Mouse (Mus musculus): Measurements from ENCODE around the gene Tigd3. TPM values are rescaled to one million over a fixed set of nuclear protein-coding genes. Genes with fewer than 3 reads are reported as not detected.

The Tigd3 gene
- polyA plus RNA-seq, 1 experiment from 2014 or later = 2.4 TPM

DNA sequence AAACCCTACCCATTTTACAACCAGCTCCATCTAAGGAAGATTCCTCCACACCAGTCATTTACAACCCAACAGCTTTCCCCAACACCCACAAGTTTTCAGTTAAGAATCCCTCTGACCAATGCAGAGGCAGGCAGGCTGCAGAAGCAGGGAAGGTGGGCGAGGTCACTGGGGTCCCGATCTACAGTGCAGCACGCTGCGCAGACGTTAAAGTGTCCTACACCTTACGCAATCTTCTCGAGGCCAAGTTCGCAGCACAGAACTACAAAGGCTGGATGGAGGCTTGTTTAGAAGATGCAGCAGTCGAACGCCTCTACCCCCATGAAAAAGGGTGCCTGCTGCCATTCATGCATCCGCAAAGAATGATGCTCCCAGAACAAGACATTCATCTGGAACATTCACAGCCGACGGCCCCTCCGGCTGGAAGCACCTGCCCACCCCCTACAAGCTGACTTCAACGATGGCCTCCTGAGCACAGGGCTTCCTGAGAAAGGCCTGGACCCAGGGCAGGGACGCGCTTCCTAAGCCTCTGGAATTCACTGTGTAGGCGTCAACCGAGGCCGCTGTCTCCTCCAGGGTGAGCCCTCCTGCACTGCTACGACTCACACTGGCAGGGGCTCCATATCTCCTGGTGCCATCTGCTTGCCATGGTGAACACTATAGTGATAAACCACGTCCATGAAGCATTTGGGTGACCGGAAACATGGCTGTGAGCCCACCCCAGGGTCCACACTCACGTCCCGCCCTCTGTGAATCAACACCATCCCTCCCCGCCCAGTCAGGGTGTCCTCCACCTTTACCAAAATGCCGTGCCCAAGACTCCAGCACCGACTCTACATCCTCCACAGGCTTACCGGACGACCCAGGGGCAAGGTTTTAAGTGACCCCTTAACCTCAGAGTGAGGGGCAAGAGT, 49.9 kb downstream of the Tigd3 start:
- ATAC-seq (ENCODE audit: insufficient read depth, low FRiP score, low read depth) = no peak
- peak overlapping the region; percentile 38 for H3K9ac ChIP-seq
- 71% methylated on average over 30 of the region's 30 CpGs for WGBS
- H3K27ac ChIP-seq = peak overlapping the region; percentile 99
- H3K4me1 ChIP-seq = peaks cover 54% of the 10 kb centered on the region
- H3K36me3 ChIP-seq = no peaks in the 10 kb centered on the region
- H3K27me3 ChIP-seq (replicated peaks) = no peaks in the 10 kb centered on the region
- peak overlapping the region; percentile 42 for H3K4me3 ChIP-seq (replicated peaks)
- H3K4me2 ChIP-seq = peak overlapping the region; percentile 70
- no peaks in the 10 kb centered on the region for H3K9me3 ChIP-seq

DNA sequence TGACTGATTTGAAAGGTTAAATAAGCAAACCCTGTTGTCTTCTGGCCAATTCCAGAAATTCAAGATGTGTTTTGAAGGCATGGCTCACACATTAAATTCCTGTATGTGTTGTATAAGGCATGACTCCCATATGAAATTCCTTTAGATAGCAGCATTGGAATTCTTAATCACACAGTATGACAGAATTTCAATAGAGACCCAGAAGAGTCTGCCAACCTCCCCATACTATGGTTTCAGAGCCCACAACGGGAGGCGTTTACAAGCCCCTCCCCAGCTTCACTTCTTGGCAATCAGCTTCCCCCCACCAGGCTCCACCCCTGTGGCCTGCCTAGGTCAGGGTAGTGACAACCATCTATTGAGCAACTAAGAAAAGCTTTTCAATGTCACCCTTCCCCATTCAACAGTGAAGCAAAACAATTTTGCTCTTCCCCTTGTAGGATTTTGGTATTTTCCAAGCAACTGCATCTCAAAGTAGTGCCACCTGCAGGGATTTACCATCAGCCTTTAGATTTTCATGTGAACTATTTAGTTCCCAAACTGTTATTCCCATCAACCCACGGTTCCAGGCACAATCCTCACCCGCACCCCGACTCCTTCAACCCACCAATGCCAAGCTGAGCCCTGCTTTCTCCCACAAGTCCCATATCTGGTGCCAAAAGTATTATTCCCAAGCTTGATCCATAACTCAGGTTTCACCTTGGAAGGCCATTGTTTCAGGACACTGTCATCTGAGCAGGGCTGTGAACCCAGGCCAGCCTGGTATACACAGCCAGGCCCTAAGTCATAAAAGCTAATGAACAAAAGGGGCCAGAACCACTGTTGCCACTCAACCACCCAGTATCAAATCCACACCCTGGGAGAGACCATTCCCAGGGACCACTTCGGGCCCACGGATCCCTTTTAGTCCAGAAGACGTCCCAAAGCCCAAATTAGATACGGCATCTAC, 50.9 kb downstream of the Tigd3 start:
- Histone ChIP-seq H3K9ac (no peak overlapping the region), H3K4me2 (peak overlapping the region; percentile 70), H3K9me3 (no peaks in the 10 kb centered on the region), H3K27me3 (replicated peaks) (no peaks in the 10 kb centered on the region), H3K36me3 (no peaks in the 10 kb centered on the region), H3K4me1 (peaks cover 49% of the 10 kb centered on the region), H3K27ac (peak overlapping the region; percentile 99), H3K4me3 (replicated peaks) (peak overlapping the region; percentile 42)
- WGBS = 69% methylated on average over 9 of the region's 9 CpGs
- ATAC-seq (ENCODE audit: insufficient read depth, low FRiP score, low read depth) = no peak

- no peak for ATAC-seq (ENCODE audit: insufficient read depth, low FRiP score, low read depth)
- H3K27ac ChIP-seq = peak overlapping the region; percentile 18; the same call in 1 of the 2 replicates
- no peak overlapping the region for H3K9ac ChIP-seq
- peak overlapping the region; percentile 42 for H3K4me3 ChIP-seq (replicated peaks)
- H3K9me3 ChIP-seq = no peaks in the 10 kb centered on the region
- 67% methylated on average over 5 of the region's 5 CpGs for whole genome bisulfite sequencing
- H3K4me2 ChIP-seq = peak overlapping the region; percentile 70
- H3K27me3 ChIP-seq (replicated peaks) = no peaks in the 10 kb centered on the region
- peaks cover 42% of the 10 kb centered on the region for H3K4me1 ChIP-seq
- no peaks in the 10 kb centered on the region for H3K36me3 ChIP-seq
These were observed 51.8 kb downstream of the Tigd3 start for GRCm38 (mm10) chr19:5841999-5842784.

DNA sequence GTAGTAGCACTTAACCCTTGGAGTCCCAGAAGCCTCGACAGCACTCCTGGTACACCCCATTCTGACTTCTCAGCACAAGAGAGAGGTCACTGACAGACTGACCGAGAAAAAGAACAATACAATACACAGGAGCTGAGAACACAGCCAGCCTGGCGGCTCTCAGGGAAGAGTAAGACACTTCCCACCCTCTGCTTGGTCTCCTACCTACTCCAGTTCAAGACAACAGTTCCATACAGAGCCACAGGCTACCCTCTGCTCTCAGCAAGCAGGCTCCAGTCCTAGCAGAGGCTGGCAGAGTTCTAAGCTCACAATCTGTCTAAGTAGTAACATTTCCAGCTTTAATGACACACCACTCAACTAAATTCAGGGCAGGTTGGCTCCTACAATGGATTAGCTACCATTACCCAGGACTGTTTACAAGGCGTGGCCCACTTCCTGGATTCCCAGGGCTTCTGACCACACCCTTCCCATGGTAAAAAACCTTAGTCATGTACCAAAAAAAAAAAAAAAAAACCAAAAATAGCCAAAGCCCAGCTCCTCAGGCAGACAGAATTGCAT, 52.5 kb downstream of the Tigd3 start:
- peak overlapping the region; percentile 48; the same call in 1 of the 2 replicates for H3K27ac ChIP-seq
- H3K4me3 ChIP-seq (replicated peaks) = peak overlapping the region; percentile 3; the same call in 1 of the 2 replicates
- 0 out of 2 replicates have a peak overlapping the region, but pooled peaks have one; percentile 1 for H3K9ac ChIP-seq
- no peaks in the 10 kb centered on the region for H3K9me3 ChIP-seq
- peak overlapping the region; percentile 33 for H3K4me2 ChIP-seq
- peaks cover 36% of the 10 kb centered on the region for H3K4me1 ChIP-seq
- H3K36me3 ChIP-seq = no peaks in the 10 kb centered on the region
- no peaks in the 10 kb centered on the region for H3K27me3 ChIP-seq (replicated peaks)
- WGBS = 41% methylated on average over 4 of the region's 4 CpGs
- no peak for ATAC-seq (ENCODE audit: insufficient read depth, low FRiP score, low read depth)

Other genes with a start within 250 kb of the Tigd3 start
- gene Sipa1, start 230.4 kb downstream of the Tigd3 start, polyA plus RNA-seq (2015; fragmentation: Nextera tagmentation; extraction: Ambion mirVana) = 28.7 and 28.8 TPM in 2 replicates
- gene Map3k11, start 205.4 kb downstream of the Tigd3 start, polyA plus RNA-seq (2015; fragmentation: Nextera tagmentation; extraction: Ambion mirVana) = 27.7 and 32.3 TPM in 2 replicates
- gene Pcnx3, start 205.2 kb downstream of the Tigd3 start, polyA plus RNA-seq (2015; fragmentation: Nextera tagmentation; extraction: Ambion mirVana) = 17.7 and 19.3 TPM in 2 replicates
- gene Kcnk7, start 189.8 kb downstream of the Tigd3 start, polyA plus RNA-seq (2015; fragmentation: Nextera tagmentation; extraction: Ambion mirVana) = 0.52 and 1.3 TPM in 2 replicates
- gene Ehbp1l1, start 167.8 kb downstream of the Tigd3 start, polyA plus RNA-seq (2015; fragmentation: Nextera tagmentation; extraction: Ambion mirVana) = 45.0 and 50.0 TPM in 2 replicates
- 76.4 and 81.5 TPM in 2 replicates for gene Fam89b, start 164.5 kb downstream of the Tigd3 start, polyA plus RNA-seq (2015; fragmentation: Nextera tagmentation; extraction: Ambion mirVana)
- 27.1 and 30.6 TPM in 2 replicates for gene Ltbp3, start 153.2 kb downstream of the Tigd3 start, polyA plus RNA-seq (2015; fragmentation: Nextera tagmentation; extraction: Ambion mirVana)
- 63.6 and 68.9 TPM in 2 replicates for gene Scyl1, start 122.7 kb downstream of the Tigd3 start, polyA plus RNA-seq (2015; fragmentation: Nextera tagmentation; extraction: Ambion mirVana)
- 25.3 and 27.7 TPM in 2 replicates for gene Frmd8, start 18.9 kb downstream of the Tigd3 start, polyA plus RNA-seq (2015; fragmentation: Nextera tagmentation; extraction: Ambion mirVana)
- 5.5 TPM in 2 replicates for gene Slc25a45, start 16.3 kb downstream of the Tigd3 start, polyA plus RNA-seq (2015; fragmentation: Nextera tagmentation; extraction: Ambion mirVana)
- 98.7 and 118 TPM in 2 replicates for gene Dpf2, start 18.9 kb upstream of the Tigd3 start, polyA plus RNA-seq (2015; fragmentation: Nextera tagmentation; extraction: Ambion mirVana)
- 9.6 and 11.0 TPM in 2 replicates for gene Cdc42ep2, start 30.7 kb upstream of the Tigd3 start, polyA plus RNA-seq (2015; fragmentation: Nextera tagmentation; extraction: Ambion mirVana)
- 60.9 and 64.2 TPM in 2 replicates for gene Pola2, start 70.1 kb upstream of the Tigd3 start, polyA plus RNA-seq (2015; fragmentation: Nextera tagmentation; extraction: Ambion mirVana)
- gene Slc22a20, start 92.0 kb upstream of the Tigd3 start, polyA plus RNA-seq (2015; fragmentation: Nextera tagmentation; extraction: Ambion mirVana) = not detected in 2 replicates
- gene Capn1, start 121.7 kb upstream of the Tigd3 start, polyA plus RNA-seq (2015; fragmentation: Nextera tagmentation; extraction: Ambion mirVana) = 15.2 and 16.4 TPM in 2 replicates
- 26.7 and 31.7 TPM in 2 replicates for gene Syvn1, start 152.4 kb upstream of the Tigd3 start, polyA plus RNA-seq (2015; fragmentation: Nextera tagmentation; extraction: Ambion mirVana)
- gene Mrpl49, start 163.6 kb upstream of the Tigd3 start, polyA plus RNA-seq (2015; fragmentation: Nextera tagmentation; extraction: Ambion mirVana) = 68.0 and 70.4 TPM in 2 replicates
- 625 and 772 TPM in 2 replicates for gene Fau, start 163.7 kb upstream of the Tigd3 start, polyA plus RNA-seq (2015; fragmentation: Nextera tagmentation; extraction: Ambion mirVana)
- gene Znhit2, start 167.0 kb upstream of the Tigd3 start, polyA plus RNA-seq (2015; fragmentation: Nextera tagmentation; extraction: Ambion mirVana) = 34.6 and 36.6 TPM in 2 replicates
- gene Tm7sf2, start 174.2 kb upstream of the Tigd3 start, polyA plus RNA-seq (2015; fragmentation: Nextera tagmentation; extraction: Ambion mirVana) = 27.7 and 30.0 TPM in 2 replicates
- 69.1 and 70.0 TPM in 2 replicates for gene Vps51, start 183.1 kb upstream of the Tigd3 start, polyA plus RNA-seq (2015; fragmentation: Nextera tagmentation; extraction: Ambion mirVana)
- not detected in 2 replicates for gene Tmem262, start 185.9 kb upstream of the Tigd3 start, polyA plus RNA-seq (2015; fragmentation: Nextera tagmentation; extraction: Ambion mirVana)
- 2.0 and 2.3 TPM in 2 replicates for gene Gm28374, start 188.1 kb upstream of the Tigd3 start, polyA plus RNA-seq (2015; fragmentation: Nextera tagmentation; extraction: Ambion mirVana)
- gene Zfpl1, start 190.8 kb upstream of the Tigd3 start, polyA plus RNA-seq (2015; fragmentation: Nextera tagmentation; extraction: Ambion mirVana) = 61.5 and 69.8 TPM in 2 replicates
- gene Cdca5, start 190.8 kb upstream of the Tigd3 start, polyA plus RNA-seq (2015; fragmentation: Nextera tagmentation; extraction: Ambion mirVana) = 29.9 and 32.7 TPM in 2 replicates
- 0.28 TPM in 1 of 2 replicates, not detected in the other for gene AC131692.1, start 200.3 kb upstream of the Tigd3 start, polyA plus RNA-seq (2015; fragmentation: Nextera tagmentation; extraction: Ambion mirVana)
- 3.0 and 5.9 TPM in 2 replicates for gene Naaladl1, start 211.6 kb upstream of the Tigd3 start, polyA plus RNA-seq (2015; fragmentation: Nextera tagmentation; extraction: Ambion mirVana)
- gene Sac3d1, start 224.5 kb upstream of the Tigd3 start, polyA plus RNA-seq (2015; fragmentation: Nextera tagmentation; extraction: Ambion mirVana) = 40.7 and 46.1 TPM in 2 replicates
- 29.2 and 29.9 TPM in 2 replicates for gene Snx15, start 234.2 kb upstream of the Tigd3 start, polyA plus RNA-seq (2015; fragmentation: Nextera tagmentation; extraction: Ambion mirVana)
- gene Batf2, start 246.8 kb upstream of the Tigd3 start, polyA plus RNA-seq (2015; fragmentation: Nextera tagmentation; extraction: Ambion mirVana) = 0.34 and 0.55 TPM in 2 replicates
- 101 and 102 TPM in 2 replicates for gene Arl2, start 247.4 kb upstream of the Tigd3 start, polyA plus RNA-seq (2015; fragmentation: Nextera tagmentation; extraction: Ambion mirVana)

Data from stomach, embryonic 15.5 days (tissue).